Comparison of ENCODE assay signal across 18 mouse cellular contexts in genomic region chr3:149623851-149624532, GRCm38 (mm10).
DNase-seq lines count a peak whose midpoint lies in the region.
"Had no signal": no experiment of that assay in that cellular context is flagged by ENCODE, and none has a peak within 500 bp of the region (broad histone marks: within the 10 kb centered on the region; RNA-seq: fewer than 3 reads in every experiment).

No protein-coding gene starts in this region.

- H3K4me3 ChIP-seq in macrophage (ENCODE audit: inconsistent target) = no peak overlapping the region
- H3K4me3 ChIP-seq: forebrain, embryonic 12.5 days; heart, embryonic 12.5 days; lung, embryonic 15.5 days; neural tube, embryonic 12.5 days had no signal

- peak; percentile 5 for DNase-seq in adrenal gland, postnatal 14 days
- DNase-seq in adrenal gland, postnatal 10 days = no peak
- DNase-seq in 416B (ENCODE audit: low read depth) = peak; percentile 3
- DNase-seq in brain, adult 2 months (ENCODE audit: low read depth, low spot score) = peak; percentile 2
- no peak for DNase-seq in embryo, embryonic 10.5 days (ENCODE audit: low spot score)
- DNase-seq in frontal cortex, postnatal 10 days (ENCODE audit: low spot score in 2 of 2) = no peak
- DNase-seq in heart, postnatal 14 days = no peak
- DNase-seq: adrenal gland, adult 8-10 months; cerebellum, adult 9-11 months; heart, postnatal 4 days; kidney, adult 9 months; layer of hippocampus, postnatal 36 days had no signal

- peak overlapping the region; percentile 2; the same call in 1 of the 2 replicates for H3K27ac ChIP-seq in macrophage
- H3K27ac ChIP-seq: forebrain, embryonic 12.5 days; lung, embryonic 15.5 days; neural tube, embryonic 12.5 days had no signal

- WGBS in macrophage (ENCODE audit: missing documents) = 3% methylated on average over 4 of the region's 4 CpGs

- H3K36me3 ChIP-seq in macrophage (ENCODE audit: inconsistent target) = no peaks in the 10 kb centered on the region
- H3K36me3 ChIP-seq: forebrain, embryonic 12.5 days; G1E; heart, embryonic 12.5 days; lung, embryonic 15.5 days; neural tube, embryonic 12.5 days had no signal

- no peaks in the 10 kb centered on the region for H3K79me2 ChIP-seq in macrophage (ENCODE audit: inconsistent target)

- intact Hi-C loops in heart, postnatal 14 days (cut with DNase I) = no loop called here

Comparison
In these comparisons a context has a peak if more than half of its experiments do, and no peak if none do; other contexts are left out.
1. DNase-seq: peak in adrenal gland, postnatal 14 days (single experiment), 416B (single experiment) and brain, adult 2 months (single experiment); none in adrenal gland, postnatal 10 days (single experiment), embryo, embryonic 10.5 days (single experiment), frontal cortex, postnatal 10 days (0 of 2) and heart, postnatal 14 days (0 of 2).